Mouse (Mus musculus) cerebellum, adult 9-11 months (tissue): Measurements from ENCODE around the gene Car11.
"Not testable (repeated sequence)": the region's sequence is repeated elsewhere in the genome, so short reads cannot be mapped to it uniquely, and the experiment has no call there.

ENCODE experiments used
- DNase-seq: peaks from one replicate; pipeline ENCODE4 v3.0.0; 2022

Gene Car11

GRCm38 (mm10) chr7:45699523-45700141 is at the start of gene Car11:
TSS of gene Car11 (plus strand) at chr7:45699843.
- DNase-seq: peak; percentile 77

- DNase-seq: not testable (repeated sequence)
Measured at GRCm38 (mm10) chr7:45650484-45650883, 49.2 kb upstream of the Car11 start.

GRCm38 (mm10) chr7:45654424-45655047 is 45.1 kb upstream of the Car11 start:
- DNase-seq: no peak

- DNase-seq: no peak
Measured at GRCm38 (mm10) chr7:45660746-45661478, 38.7 kb upstream of the Car11 start.

GRCm38 (mm10) chr7:45661702-45662101 is 37.9 kb upstream of the Car11 start:
- not testable (repeated sequence) for DNase-seq

- DNase-seq: no peak
Measured at GRCm38 (mm10) chr7:45665303-45666138, 34.1 kb upstream of the Car11 start.

- no peak for DNase-seq
Measured at GRCm38 (mm10) chr7:45666161-45666560, 33.5 kb upstream of the Car11 start, which contains the start of gene Fut2. TSS of gene Fut2 (minus strand) at chr7:45666394.

- DNase-seq: no peak
Measured at GRCm38 (mm10) chr7:45667761-45668160, 31.9 kb upstream of the Car11 start.

- no peak for DNase-seq
Measured at GRCm38 (mm10) chr7:45668921-45669320, 30.7 kb upstream of the Car11 start.

- DNase-seq: no peak
Measured at GRCm38 (mm10) chr7:45677627-45678295, 21.9 kb upstream of the Car11 start.

- DNase-seq: no peak
Measured at GRCm38 (mm10) chr7:45678513-45678912, 21.1 kb upstream of the Car11 start.

- no peak for DNase-seq
Measured at GRCm38 (mm10) chr7:45679966-45680621, 19.5 kb upstream of the Car11 start.

GRCm38 (mm10) chr7:45681046-45681736 is 18.5 kb upstream of the Car11 start:
- peak; percentile 69 for DNase-seq

- DNase-seq: peak; percentile 88
Measured at GRCm38 (mm10) chr7:45682144-45683126, 17.2 kb upstream of the Car11 start.

- no peak for DNase-seq
Measured at GRCm38 (mm10) chr7:45683396-45684050, 16.1 kb upstream of the Car11 start, which contains the start of gene Ntn5. TSS of gene Ntn5 (plus strand) at chr7:45684022.

- DNase-seq: no peak
Measured at GRCm38 (mm10) chr7:45685811-45686210, 13.8 kb upstream of the Car11 start.

- DNase-seq: no peak
Measured at GRCm38 (mm10) chr7:45686841-45687240, 12.8 kb upstream of the Car11 start.

GRCm38 (mm10) chr7:45689099-45689498 is 10.5 kb upstream of the Car11 start:
- no peak for DNase-seq

- no peak for DNase-seq
Measured at GRCm38 (mm10) chr7:45689800-45690199, 9.8 kb upstream of the Car11 start.
